Mouse (Mus musculus) ES-E14 (cell line): Measurements from ENCODE around the gene Zfp709.
"Not testable (repeated sequence)": the region's sequence is repeated elsewhere in the genome, so short reads cannot be mapped to it uniquely, and the experiment has no call there.

Experiments used
- CHD2 ChIP-seq: IDR thresholded peaks from 2 replicates; pipeline ENCODE4 v1.6.1; 2014; ENCODE audit warnings: mild to moderate bottlenecking, low read depth, low read length, inconsistent platforms
- HCFC1 ChIP-seq: IDR thresholded peaks from 2 replicates; pipeline ENCODE4 v1.6.1; 2012; ENCODE audit warnings: low read length, inconsistent platforms, borderline replicate concordance; ENCODE audit not compliant: insufficient read depth
- MAFK ChIP-seq: IDR thresholded peaks from 2 replicates; pipeline ENCODE4 v1.6.1; 2014; ENCODE audit warnings: mild to moderate bottlenecking, low read depth, low read length, inconsistent platforms; ENCODE audit not compliant: insufficient read depth
- ZNF384 ChIP-seq: IDR thresholded peaks from 2 replicates; pipeline ENCODE4 v1.6.1; 2012; ENCODE audit warnings: low read depth, low read length, inconsistent platforms

DNA sequence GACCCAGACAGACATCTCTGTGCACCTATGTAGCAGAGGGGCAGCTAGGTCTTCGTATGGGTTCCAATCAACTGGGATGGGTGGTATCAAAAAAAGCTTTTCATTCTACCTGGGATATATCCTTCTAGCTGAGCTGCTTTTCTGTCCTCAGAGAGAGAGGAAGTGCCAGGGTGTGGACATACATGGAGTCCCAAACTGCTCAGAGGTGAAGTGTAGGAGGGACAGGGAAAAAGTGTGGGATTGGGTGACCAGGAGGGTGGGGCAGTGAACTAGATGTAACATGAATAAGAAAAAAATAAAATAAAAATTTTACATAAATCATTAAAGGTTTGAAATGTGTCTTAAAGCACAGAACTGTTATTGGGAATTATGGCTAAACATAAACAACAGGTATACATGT, 30.8 kb upstream of the Zfp709 start:
- not testable (repeated sequence) for TF ChIP-seq HCFC1, MAFK, ZNF384, CHD2
